Comparison of ENCODE assay signal across 7 mouse cellular contexts in genomic region chr10:81401205-81401520, GRCm38 (mm10). TPM values are rescaled to one million over a fixed set of nuclear protein-coding genes. Genes with fewer than 3 reads are reported as not detected.
A peak's percentile ranks its signal among the peaks of the same experiment; 100 is the strongest.
DNase-seq lines count a peak whose midpoint lies in the region; ATAC-seq and TF ChIP-seq lines count a peak whose summit lies in the region.

No protein-coding gene starts in this region.

- ATAC-seq in lung, embryonic 15.5 days (ENCODE audit: borderline replicate concordance, extremely low read depth, low FRiP score, low TSS enrichment): no peak
- ATAC-seq in forebrain, embryonic 11.5 days (replicated peaks; ENCODE audit: low FRiP score): no peak
- 0 out of 2 replicates have a peak, but pooled peaks have one; percentile 0 for ATAC-seq in limb, embryonic 11.5 days (ENCODE audit: insufficient number of reproducible peaks, low FRiP score, low TSS enrichment, low read depth)

- whole genome bisulfite sequencing in lung, embryonic 15.5 days: 33% methylated on average over 10 of the region's 10 CpGs
- WGBS in lung, adult 2 months: 46% methylated on average over 10 of the region's 10 CpGs
- 30% methylated on average over 10 of the region's 10 CpGs for WGBS in forebrain, embryonic 11.5 days
- 20% methylated on average over 10 of the region's 10 CpGs for WGBS in limb, embryonic 11.5 days
- WGBS in olfactory bulb, adult 2 months: 53% methylated on average over 10 of the region's 10 CpGs

- peaks cover 35% of the 10 kb centered on the region for H3K4me1 ChIP-seq in lung, embryonic 15.5 days
- peaks cover 31% of the 10 kb centered on the region for H3K4me1 ChIP-seq in lung, adult 2 months (ENCODE audit: control insufficient read depth, insufficient read depth, low read length)
- peaks cover 27% of the 10 kb centered on the region for H3K4me1 ChIP-seq in forebrain, embryonic 11.5 days (replicated peaks; ENCODE audit: control insufficient read depth, insufficient read depth, low read length)
- peaks cover 34% of the 10 kb centered on the region for H3K4me1 ChIP-seq in limb, embryonic 11.5 days (ENCODE audit: control insufficient read depth, insufficient read depth, low read length)
- H3K4me1 ChIP-seq in olfactory bulb, adult 2 months (ENCODE audit: control insufficient read depth, insufficient read depth, low read length): peaks cover 38% of the 10 kb centered on the region

- TF ChIP-seq CTCF in lung, adult 2 months (IDR thresholded peaks at IDR 0.05; ENCODE audit: insufficient read depth, low read length): no peak
- TF ChIP-seq CTCF in olfactory bulb, adult 2 months (IDR thresholded peaks at IDR 0.05; ENCODE audit: insufficient read depth, low read depth, low read length): no peak

- H3K4me3 ChIP-seq in lung, embryonic 15.5 days: no peak overlapping the region
- H3K4me3 ChIP-seq in lung, adult 2 months (replicated peaks; ENCODE audit: extremely low read depth, low read depth, low read length): no peak overlapping the region
- no peak overlapping the region for H3K4me3 ChIP-seq in forebrain, embryonic 11.5 days (ENCODE audit: low read depth, low read length)
- no peak overlapping the region for H3K4me3 ChIP-seq in limb, embryonic 11.5 days (ENCODE audit: low read depth, low read length)
- no peak overlapping the region for H3K4me3 ChIP-seq in olfactory bulb, adult 2 months (ENCODE audit: insufficient read depth, low read depth, low read length)

- peaks cover 39% of the 10 kb centered on the region for H3K36me3 ChIP-seq in lung, embryonic 15.5 days
- H3K36me3 ChIP-seq in forebrain, embryonic 11.5 days (ENCODE audit: control insufficient read depth, insufficient read depth, low read length): no peaks in the 10 kb centered on the region; the same call in 1 of the 2 replicates
- peaks cover 13% of the 10 kb centered on the region; the same call in 1 of the 2 replicates for H3K36me3 ChIP-seq in limb, embryonic 11.5 days (ENCODE audit: control insufficient read depth, insufficient read depth, low read length)

- DNase-seq in lung, adult 2 months: no peak
- no peak for DNase-seq in forebrain, embryonic 11.5 days (ENCODE audit: low spot score)
- DNase-seq in limb, embryonic 11.5 days (ENCODE audit: low spot score): no peak
- DNase-seq in left cerebral cortex, postnatal 36 days (ENCODE audit: low spot score in 2 of 2): no peak
- DNase-seq in layer of hippocampus, adult 11-12 months (ENCODE audit: low spot score): no peak

- H3K9me3 ChIP-seq in lung, embryonic 15.5 days: no peaks in the 10 kb centered on the region
- H3K9me3 ChIP-seq in forebrain, embryonic 11.5 days (ENCODE audit: control insufficient read depth, low read length): no peaks in the 10 kb centered on the region
- H3K9me3 ChIP-seq in limb, embryonic 11.5 days (ENCODE audit: control insufficient read depth, low read length): no peaks in the 10 kb centered on the region

- H3K4me2 ChIP-seq in lung, embryonic 15.5 days: no peak overlapping the region; the same call in 1 of the 2 replicates
- H3K4me2 ChIP-seq in forebrain, embryonic 11.5 days (ENCODE audit: low read depth, low read length, severe bottlenecking): no peak overlapping the region
- peak overlapping the region; percentile 24; the same call in 1 of the 2 replicates for H3K4me2 ChIP-seq in limb, embryonic 11.5 days (ENCODE audit: low read depth, severe bottlenecking)

- no peak overlapping the region for H3K9ac ChIP-seq in lung, embryonic 15.5 days
- no peak overlapping the region for H3K9ac ChIP-seq in forebrain, embryonic 11.5 days (ENCODE audit: low read length)
- H3K9ac ChIP-seq in limb, embryonic 11.5 days (ENCODE audit: low read length): no peak overlapping the region

- no peaks in the 10 kb centered on the region for H3K27me3 ChIP-seq in lung, embryonic 15.5 days
- peaks cover 10% of the 10 kb centered on the region for H3K27me3 ChIP-seq in forebrain, embryonic 11.5 days (ENCODE audit: control insufficient read depth, insufficient read depth, low read length)
- peaks cover 9% of the 10 kb centered on the region; the same call in 1 of the 2 replicates for H3K27me3 ChIP-seq in limb, embryonic 11.5 days (ENCODE audit: control insufficient read depth, insufficient read depth, low read length)

- no peak for TF ChIP-seq POLR2A in lung, adult 2 months (IDR thresholded peaks at IDR 0.05; ENCODE audit: borderline replicate concordance, extremely low read depth, low read depth, low read length)
- no peak for TF ChIP-seq POLR2A in olfactory bulb, adult 2 months (IDR thresholded peaks at IDR 0.05; ENCODE audit: insufficient read depth, low read depth, low read length)

- H3K27ac ChIP-seq in lung, embryonic 15.5 days: peak overlapping the region; percentile 87
- peak overlapping the region; percentile 69 for H3K27ac ChIP-seq in forebrain, embryonic 11.5 days (ENCODE audit: low read depth, low read length)
- 0 out of 2 replicates have a peak overlapping the region, but pooled peaks have one; percentile 2 for H3K27ac ChIP-seq in limb, embryonic 11.5 days (replicated peaks; ENCODE audit: low read depth, low read length)
- H3K27ac ChIP-seq in olfactory bulb, adult 2 months (ENCODE audit: insufficient read depth, low read depth, low read length): peak overlapping the region; percentile 4

- intact Hi-C loops in left cerebral cortex, postnatal 36 days (cut with DNase I): no loop called here

RNA-seq across cellular contexts. Expression of gene Smim24, which starts 8.3 kb away (rescaled TPM):
- 4.4 TPM in 2 replicates for polyA plus RNA-seq in lung, embryonic 15.5 days (2015; fragmentation: Nextera tagmentation; extraction: Ambion mirVana)
- 8.8 and 10.1 TPM in 2 replicates for polyA plus RNA-seq in lung, adult 2 months (2012; rRNA removed)
- polyA plus RNA-seq in forebrain, embryonic 11.5 days (2014; fragmentation: Nextera tagmentation; extraction: Ambion mirVana): 2.8 and 3.3 TPM in 2 replicates
- polyA plus RNA-seq in limb, embryonic 11.5 days (2014; fragmentation: Nextera tagmentation; extraction: Ambion mirVana): 3.4 and 3.5 TPM in 2 replicates
- polyA plus RNA-seq in olfactory bulb, adult 2 months (2012; ENCODE audit: insufficient read depth, insufficient read length, low replicate concordance, missing spikeins): not detected in 2 replicates
- total RNA-seq in left cerebral cortex, postnatal 36 days (2021): under 1 TPM; 0.77 to 0.94 TPM

RNA-seq across cellular contexts. Expression of gene Gm48552, which starts 12.4 kb away (rescaled TPM):
- polyA plus RNA-seq in lung, embryonic 15.5 days (2015; fragmentation: Nextera tagmentation; extraction: Ambion mirVana): 0.45 and 2.3 TPM in 2 replicates
- polyA plus RNA-seq in lung, adult 2 months (2012; rRNA removed): 3.6 and 5.9 TPM in 2 replicates
- polyA plus RNA-seq in forebrain, embryonic 11.5 days (2014; fragmentation: Nextera tagmentation; extraction: Ambion mirVana): 1.1 and 3.0 TPM in 2 replicates
- polyA plus RNA-seq in limb, embryonic 11.5 days (2014; fragmentation: Nextera tagmentation; extraction: Ambion mirVana): 0.40 and 1.0 TPM in 2 replicates
- polyA plus RNA-seq in olfactory bulb, adult 2 months (2012; ENCODE audit: insufficient read depth, insufficient read length, low replicate concordance, missing spikeins): not detected in 2 replicates
- total RNA-seq in left cerebral cortex, postnatal 36 days (2021): 1 to 10 TPM; 1.9 to 4.9 TPM

RNA-seq across cellular contexts. Expression of gene Gm48551, which starts 16.9 kb away (rescaled TPM):
- polyA plus RNA-seq in lung, embryonic 15.5 days (2015; fragmentation: Nextera tagmentation; extraction: Ambion mirVana): 1.6 and 2.7 TPM in 2 replicates
- 3.7 and 6.3 TPM in 2 replicates for polyA plus RNA-seq in lung, adult 2 months (2012; rRNA removed)
- polyA plus RNA-seq in forebrain, embryonic 11.5 days (2014; fragmentation: Nextera tagmentation; extraction: Ambion mirVana): 3.0 and 3.5 TPM in 2 replicates
- polyA plus RNA-seq in limb, embryonic 11.5 days (2014; fragmentation: Nextera tagmentation; extraction: Ambion mirVana): 2.1 and 2.8 TPM in 2 replicates
- polyA plus RNA-seq in olfactory bulb, adult 2 months (2012; ENCODE audit: insufficient read depth, insufficient read length, low replicate concordance, missing spikeins): not detected in 2 replicates
- total RNA-seq in left cerebral cortex, postnatal 36 days (2021): 1 to 10 TPM; 2.5 to 4.3 TPM

RNA-seq across cellular contexts. Expression of gene Dohh, which starts 16.9 kb away (rescaled TPM):
- polyA plus RNA-seq in lung, embryonic 15.5 days (2015; fragmentation: Nextera tagmentation; extraction: Ambion mirVana): 75.9 and 79.8 TPM in 2 replicates
- 79.2 and 83.4 TPM in 2 replicates for polyA plus RNA-seq in lung, adult 2 months (2012; rRNA removed)
- 61.0 and 66.3 TPM in 2 replicates for polyA plus RNA-seq in forebrain, embryonic 11.5 days (2014; fragmentation: Nextera tagmentation; extraction: Ambion mirVana)
- polyA plus RNA-seq in limb, embryonic 11.5 days (2014; fragmentation: Nextera tagmentation; extraction: Ambion mirVana): 53.7 and 55.7 TPM in 2 replicates
- not detected in 2 replicates for polyA plus RNA-seq in olfactory bulb, adult 2 months (2012; ENCODE audit: insufficient read depth, insufficient read length, low replicate concordance, missing spikeins)
- total RNA-seq in left cerebral cortex, postnatal 36 days (2021): 100 to 1,000 TPM in 1 of 2 experiments, 10 to 100 TPM in 1; 80.0 to 103 TPM

RNA-seq across cellular contexts. Expression of gene Fzr1, which starts 22.8 kb away (rescaled TPM):
- 110 and 115 TPM in 2 replicates for polyA plus RNA-seq in lung, embryonic 15.5 days (2015; fragmentation: Nextera tagmentation; extraction: Ambion mirVana)
- polyA plus RNA-seq in lung, adult 2 months (2012; rRNA removed): 59.3 and 61.8 TPM in 2 replicates
- 132 and 144 TPM in 2 replicates for polyA plus RNA-seq in forebrain, embryonic 11.5 days (2014; fragmentation: Nextera tagmentation; extraction: Ambion mirVana)
- 107 and 119 TPM in 2 replicates for polyA plus RNA-seq in limb, embryonic 11.5 days (2014; fragmentation: Nextera tagmentation; extraction: Ambion mirVana)
- polyA plus RNA-seq in olfactory bulb, adult 2 months (2012; ENCODE audit: insufficient read depth, insufficient read length, low replicate concordance, missing spikeins): not detected in 2 replicates
- 10 to 100 TPM; 67.8 to 72.2 TPM for total RNA-seq in left cerebral cortex, postnatal 36 days (2021)

Comparison
In these comparisons a context has a peak if more than half of its experiments do, and no peak if none do; other contexts are left out.
1. H3K27ac ChIP-seq: peak in every context shown above with its lines; median percentile 87 in lung, embryonic 15.5 days; 69 in forebrain, embryonic 11.5 days; 4 in olfactory bulb, adult 2 months; 2 in limb, embryonic 11.5 days.